ENCODE assay signal across 20 mouse cellular contexts in the genomic region with DNA sequence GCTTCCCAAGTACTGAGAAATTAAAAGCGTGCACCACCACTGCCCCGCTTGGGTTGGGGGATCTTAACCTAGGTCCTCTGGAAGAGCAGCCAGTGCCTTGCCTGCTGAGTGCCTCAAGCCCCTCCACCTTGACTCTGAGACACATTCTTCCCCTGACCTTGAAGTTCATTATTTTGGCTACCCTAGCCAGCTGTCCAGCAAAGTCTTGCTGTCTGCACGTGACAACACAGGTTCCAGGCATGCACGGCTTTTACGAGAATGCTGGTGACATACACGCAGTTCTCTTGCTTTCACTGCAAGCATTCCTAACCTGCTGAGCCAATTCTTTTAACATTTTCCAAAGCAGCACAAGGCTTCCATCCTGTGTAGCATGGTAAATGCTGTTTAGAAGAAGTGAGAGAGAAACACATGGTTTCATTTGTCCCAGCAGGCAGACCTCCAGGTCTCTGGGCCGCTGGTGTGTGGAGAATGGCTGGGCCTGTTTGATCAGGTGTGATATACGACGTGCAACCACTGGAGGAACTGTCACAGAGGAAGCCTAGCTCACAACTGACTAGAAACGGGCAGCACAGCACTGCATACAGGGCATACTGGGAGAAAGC. TPM values are rescaled to one million over a fixed set of nuclear protein-coding genes. Genes with fewer than 3 reads are reported as not detected.
DNase-seq lines count a peak whose midpoint lies in the region; ATAC-seq lines count a peak whose summit lies in the region.
"Had no signal": no experiment of that assay in that cellular context is flagged by ENCODE, and none has a peak within 500 bp of the region (broad histone marks: within the 10 kb centered on the region; RNA-seq: fewer than 3 reads in every experiment).

No protein-coding gene starts in this region.

- H3K4me2 ChIP-seq in heart, embryonic 16.5 days (ENCODE audit: low read depth, low read length): no peak overlapping the region
- H3K4me2 ChIP-seq in neural tube, embryonic 14.5 days (ENCODE audit: low read depth, low read length): no peak overlapping the region
- H3K4me2 ChIP-seq: forebrain, embryonic 15.5 days; hindbrain, embryonic 15.5 days; liver, embryonic 15.5 days had no signal

- H3K36me3 ChIP-seq in heart, embryonic 16.5 days (ENCODE audit: control insufficient read depth, insufficient read depth): no peaks in the 10 kb centered on the region
- H3K36me3 ChIP-seq in neural tube, embryonic 14.5 days (ENCODE audit: control insufficient read depth, insufficient read depth, low read length): no peaks in the 10 kb centered on the region
- no peaks in the 10 kb centered on the region for H3K36me3 ChIP-seq in forebrain, embryonic 10.5 days (replicated peaks)
- H3K36me3 ChIP-seq: forebrain, embryonic 15.5 days; hindbrain, embryonic 15.5 days; liver, embryonic 15.5 days had no signal

- no peak overlapping the region for H3K4me3 ChIP-seq in heart, embryonic 16.5 days (ENCODE audit: low read length)
- no peak overlapping the region for H3K4me3 ChIP-seq in neural tube, embryonic 14.5 days (ENCODE audit: low read depth, low read length)
- no peak overlapping the region for H3K4me3 ChIP-seq in forebrain, embryonic 10.5 days
- H3K4me3 ChIP-seq: forebrain, embryonic 15.5 days; hindbrain, embryonic 15.5 days; liver, embryonic 15.5 days; megakaryocyte, embryonic 14.5 days had no signal

- no peaks in the 10 kb centered on the region for H3K9me3 ChIP-seq in heart, embryonic 16.5 days (replicated peaks; ENCODE audit: control insufficient read depth, low read length)
- no peaks in the 10 kb centered on the region for H3K9me3 ChIP-seq in neural tube, embryonic 14.5 days (ENCODE audit: control insufficient read depth, low read length)
- no peaks in the 10 kb centered on the region for H3K9me3 ChIP-seq in forebrain, embryonic 10.5 days
- H3K9me3 ChIP-seq: forebrain, embryonic 15.5 days; hindbrain, embryonic 15.5 days; liver, embryonic 15.5 days; megakaryocyte, embryonic 14.5 days had no signal

- no peaks in the 10 kb centered on the region for H3K27me3 ChIP-seq in heart, embryonic 16.5 days (ENCODE audit: control insufficient read depth, insufficient read depth, low read length)
- H3K27me3 ChIP-seq in neural tube, embryonic 14.5 days (ENCODE audit: control insufficient read depth, insufficient read depth, low read length): no peaks in the 10 kb centered on the region
- H3K27me3 ChIP-seq in forebrain, embryonic 10.5 days (ENCODE audit: poor library complexity, severe bottlenecking): no peaks in the 10 kb centered on the region
- H3K27me3 ChIP-seq: forebrain, embryonic 15.5 days; hindbrain, embryonic 15.5 days; liver, embryonic 15.5 days; megakaryocyte, embryonic 14.5 days had no signal

- peaks cover 29% of the 10 kb centered on the region for H3K4me1 ChIP-seq in heart, embryonic 16.5 days (ENCODE audit: control insufficient read depth, insufficient read depth, low read length)
- H3K4me1 ChIP-seq in neural tube, embryonic 14.5 days (ENCODE audit: control insufficient read depth, insufficient read depth, low read length): peaks cover 12% of the 10 kb centered on the region; the same call in 1 of the 2 replicates
- H3K4me1 ChIP-seq in forebrain, embryonic 10.5 days: peaks cover 36% of the 10 kb centered on the region

- intact Hi-C loops in heart, postnatal 36 days (cut with DNase I): no loop called here

- peak overlapping the region; percentile 42 for H3K27ac ChIP-seq in heart, embryonic 16.5 days (ENCODE audit: low read length)
- no peak overlapping the region for H3K27ac ChIP-seq in neural tube, embryonic 14.5 days (ENCODE audit: low read depth, low read length)
- no peak overlapping the region for H3K27ac ChIP-seq in forebrain, embryonic 10.5 days
- H3K27ac ChIP-seq: forebrain, embryonic 15.5 days; hindbrain, embryonic 15.5 days; liver, embryonic 15.5 days had no signal

- DNase-seq in heart, postnatal 36 days: no peak
- DNase-seq in neural tube, embryonic 10.5 days (ENCODE audit: extremely low spot score, low spot score): no peak
- peak; percentile 35 for DNase-seq in hindlimb bud, embryonic 11.5 days (ENCODE audit: extremely low spot score, low read depth, low spot score)
- peak; percentile 39 for DNase-seq in mesoderm, embryonic 11.5 days (ENCODE audit: low read depth, low spot score)
- DNase-seq in forebrain, embryonic 10.5 days (ENCODE audit: extremely low spot score, low spot score): no peak
- no peak for DNase-seq in cerebellum, postnatal 14 days
- DNase-seq: cerebellum, postnatal 36 days; lung, postnatal 10 days had no signal

- H3K9ac ChIP-seq in heart, embryonic 16.5 days (ENCODE audit: low read length): peak overlapping the region; percentile 3; the same call in 1 of the 2 replicates
- no peak overlapping the region for H3K9ac ChIP-seq in neural tube, embryonic 14.5 days (replicated peaks; ENCODE audit: low read depth, low read length)
- H3K9ac ChIP-seq: forebrain, embryonic 15.5 days; hindbrain, embryonic 15.5 days; liver, embryonic 15.5 days had no signal

- ATAC-seq in heart, embryonic 16.5 days (replicated peaks; ENCODE audit: extremely low read depth, insufficient read depth, low FRiP score): no peak
- ATAC-seq in neural tube, embryonic 14.5 days (ENCODE audit: low read depth): peak; percentile 39; the same call in 1 of the 2 replicates
- ATAC-seq: activated CD4-positive, CD25-positive, alpha-beta regulatory T cell, adult 4 months; forebrain, embryonic 15.5 days had no signal

- 64% methylated on average over 10 of the region's 10 CpGs for WGBS in heart, embryonic 16.5 days
- WGBS in neural tube, embryonic 14.5 days: 75% methylated on average over 10 of the region's 10 CpGs
- WGBS in forebrain, embryonic 10.5 days: 86% methylated on average over 10 of the region's 10 CpGs

RNA-seq across cellular contexts. Expression of a gene that starts 27.4 kb away (rescaled TPM):
- 6.5 and 6.8 TPM in 2 replicates for polyA plus RNA-seq in heart, embryonic 16.5 days (2015; fragmentation: Nextera tagmentation; extraction: Ambion mirVana)
- 10 to 100 TPM; 18.7 to 20.4 TPM for total RNA-seq in heart, postnatal 36 days (2021)
- polyA plus RNA-seq in neural tube, embryonic 14.5 days (2014; fragmentation: Nextera tagmentation; extraction: Ambion mirVana): 11.4 and 12.3 TPM in 2 replicates
- polyA plus RNA-seq in forebrain, embryonic 10.5 days (2016; fragmentation: Nextera tagmentation; extraction: Ambion mirVana): 9.7 and 11.4 TPM in 2 replicates

RNA-seq across cellular contexts. Expression of a gene that starts 47.3 kb away (rescaled TPM):
- polyA plus RNA-seq in heart, embryonic 16.5 days (2015; fragmentation: Nextera tagmentation; extraction: Ambion mirVana): 5.3 and 6.2 TPM in 2 replicates
- 1 to 10 TPM; 3.2 to 4.1 TPM for total RNA-seq in heart, postnatal 36 days (2021)
- 2.6 TPM in 2 replicates for polyA plus RNA-seq in neural tube, embryonic 14.5 days (2014; fragmentation: Nextera tagmentation; extraction: Ambion mirVana)
- polyA plus RNA-seq in forebrain, embryonic 10.5 days (2016; fragmentation: Nextera tagmentation; extraction: Ambion mirVana): 4.5 and 5.8 TPM in 2 replicates
- total RNA-seq: monocyte, adult 5-6 weeks had no signal

RNA-seq across cellular contexts. Expression of a gene that starts 50.5 kb away (rescaled TPM):
- polyA plus RNA-seq in heart, embryonic 16.5 days (2015; fragmentation: Nextera tagmentation; extraction: Ambion mirVana): not detected in 2 replicates
- total RNA-seq in heart, postnatal 36 days (2021): not detected
- 0.35 and 0.66 TPM in 2 replicates for polyA plus RNA-seq in neural tube, embryonic 14.5 days (2014; fragmentation: Nextera tagmentation; extraction: Ambion mirVana)
- not detected in 2 replicates for polyA plus RNA-seq in forebrain, embryonic 10.5 days (2016; fragmentation: Nextera tagmentation; extraction: Ambion mirVana)
- total RNA-seq: gastrocnemius, adult 8-10 months; left cerebral cortex, postnatal 25 days; neutrophil, adult 5-6 weeks had no signal
- polyA plus RNA-seq: activated CD4-positive, CD25-positive, alpha-beta regulatory T cell, adult 4 months; large intestine, adult 2 months; liver, embryonic 15.5 days had no signal

Comparison
In these comparisons a context has a peak if more than half of its experiments do, and no peak if none do; other contexts are left out.
1. DNase-seq: peak in hindlimb bud, embryonic 11.5 days (single experiment) and mesoderm, embryonic 11.5 days (single experiment); none in heart, postnatal 36 days (0 of 2), neural tube, embryonic 10.5 days (single experiment), forebrain, embryonic 10.5 days (single experiment) and cerebellum, postnatal 14 days (0 of 2).